Mouse (Mus musculus) liver, adult 2 months (tissue): Measurements from ENCODE around the gene Hoxd9.

Source experiments
- CTCF ChIP-seq: fragments of 200-500 bp; IDR thresholded peaks from 2 replicates; pipeline ENCODE4 v1.5.1; 2011; ENCODE audit warnings: low read depth, low read length, control low read depth
- POLR2A ChIP-seq: fragments of 200-500 bp; IDR thresholded peaks from 2 replicates; pipeline ENCODE4 v1.6.1; 2011; ENCODE audit warnings: low read length, control low read depth; ENCODE audit not compliant: insufficient read depth; ENCODE audit errors: extremely low read depth

- no peak for TF ChIP-seq POLR2A
- TF ChIP-seq CTCF: no peak
These were observed 1.6 kb upstream of the Hoxd9 start for GRCm38 (mm10) chr2:74695813-74696430.
